ENCODE assay signal across 12 mouse cellular contexts in genomic region chr17:72087261-72087703, GRCm38 (mm10).
A peak's percentile ranks its signal among the peaks of the same experiment; 100 is the strongest.
DNase-seq lines count a peak whose midpoint lies in the region; ATAC-seq and TF ChIP-seq lines count a peak whose summit lies in the region.
"Had no signal": no experiment of that assay in that cellular context is flagged by ENCODE, and none has a peak within 500 bp of the region (broad histone marks: within the 10 kb centered on the region; RNA-seq: fewer than 3 reads in every experiment).

No protein-coding gene starts in this region.

- 0 out of 2 replicates have a peak overlapping the region, but pooled peaks have one; percentile 13 for H3K9ac ChIP-seq in hindbrain, postnatal 0 days (replicated peaks; ENCODE audit: low read length)
- no peak overlapping the region for H3K9ac ChIP-seq in liver, embryonic 12.5 days

- H3K4me1 ChIP-seq in hindbrain, postnatal 0 days (ENCODE audit: insufficient read depth, low read length) = peaks cover 8% of the 10 kb centered on the region; the same call in 1 of the 2 replicates
- H3K4me1 ChIP-seq in liver, embryonic 12.5 days = no peaks in the 10 kb centered on the region

- no peak; the same call in 1 of the 2 replicates for ATAC-seq in cerebellum, adult (ENCODE audit: insufficient number of reproducible peaks, low FRiP score, low TSS enrichment)
- ATAC-seq in hindbrain, postnatal 0 days = peak; percentile 70
- ATAC-seq in liver, embryonic 12.5 days = no peak
- ATAC-seq: forebrain, embryonic 14.5 days had no signal

- H3K4me3 ChIP-seq in hindbrain, postnatal 0 days (ENCODE audit: low read length) = no peak overlapping the region
- H3K4me3 ChIP-seq in liver, embryonic 12.5 days = no peak overlapping the region

- H3K36me3 ChIP-seq in hindbrain, postnatal 0 days (ENCODE audit: insufficient read depth, low read length) = no peaks in the 10 kb centered on the region
- no peaks in the 10 kb centered on the region for H3K36me3 ChIP-seq in liver, embryonic 12.5 days

- H3K27me3 ChIP-seq in hindbrain, postnatal 0 days (ENCODE audit: insufficient read depth, low read length) = no peaks in the 10 kb centered on the region
- H3K27me3 ChIP-seq in liver, embryonic 12.5 days (replicated peaks) = no peaks in the 10 kb centered on the region

- DNase-seq in cerebellum, adult 9-11 months = peak; percentile 6
- peak; percentile 9 for DNase-seq in right cerebral cortex, postnatal 4 days
- no peak for DNase-seq in right cerebral cortex, adult 2 months (ENCODE audit: low spot score in 2 of 2)
- peak; percentile 56 for DNase-seq in hindbrain, postnatal 0 days (ENCODE audit: low spot score)
- DNase-seq in retina, postnatal 1 day = peak; percentile 49
- no peak for DNase-seq in gastrocnemius, postnatal 14 days
- DNase-seq: adrenal gland, adult 2 months; kidney, postnatal 4 days; lung, adult 18-20 months had no signal

- TF ChIP-seq CTCF in hindbrain, postnatal 0 days (IDR thresholded peaks at IDR 0.05; ENCODE audit: low read depth) = no peak; the same call in 1 of the 2 replicates

- 27% methylated on average over 12 of the region's 12 CpGs for WGBS in hindbrain, postnatal 0 days
- 81% methylated on average over 12 of the region's 12 CpGs for WGBS in liver, embryonic 12.5 days (ENCODE audit: insufficient replicate concordance)

- H3K9me3 ChIP-seq in hindbrain, postnatal 0 days (ENCODE audit: low read length) = no peaks in the 10 kb centered on the region
- H3K9me3 ChIP-seq in liver, embryonic 12.5 days (replicated peaks) = 0 out of 2 replicates have a peak, but pooled peaks cover 3% of the 10 kb centered on the region

- H3K27ac ChIP-seq in hindbrain, postnatal 0 days = peak overlapping the region; percentile 9; the same call in 1 of the 2 replicates
- no peak overlapping the region for H3K27ac ChIP-seq in liver, embryonic 12.5 days

- intact Hi-C loops in gastrocnemius, postnatal 14 days (cut with DNase I; ENCODE audit: low total_unique reads) = no loop called here

- H3K4me2 ChIP-seq in hindbrain, postnatal 0 days (ENCODE audit: low read depth, low read length) = no peak overlapping the region
- no peak overlapping the region for H3K4me2 ChIP-seq in liver, embryonic 12.5 days

Comparison
In these comparisons a context has a peak if more than half of its experiments do, and no peak if none do; other contexts are left out.
1. DNase-seq: peak in cerebellum, adult 9-11 months (single experiment), right cerebral cortex, postnatal 4 days (single experiment), hindbrain, postnatal 0 days (single experiment) and retina, postnatal 1 day (single experiment); none in right cerebral cortex, adult 2 months (0 of 2) and gastrocnemius, postnatal 14 days (single experiment).